Mouse (Mus musculus): ENCODE results near the gene Eif5a. TPM values are rescaled to one million over a fixed set of nuclear protein-coding genes. Genes with fewer than 3 reads are reported as not detected.
"Not testable (repeated sequence)": the region's sequence is repeated elsewhere in the genome, so short reads cannot be mapped to it uniquely, and the experiment has no call there.

Eif5a gene
- 100 to 1,000 TPM; 402 to 432 TPM for total RNA-seq (2021)
- long read RNA-seq, experiment 1, transcript Eif5a-209 (6 exons, 1,259 nt): minor isoform, 19 of 653 reads
- long read RNA-seq, experiment 1, transcript Eif5a-210 (6 exons, 1,343 nt): major isoform, 526 of 653 reads
- long read RNA-seq, experiment 1, transcript Eif5a-201 (7 exons, 1,437 nt): minor isoform, 45 of 653 reads
- long read RNA-seq, experiment 1, partial matches to known transcripts: 8 of 653 reads
- long read RNA-seq, experiment 1, other reads (novel, unspliced or antisense): 52 of 653 reads
- long read RNA-seq, experiment 2, transcript Eif5a-210 (6 exons, 1,343 nt): major isoform, 635 of 771 reads
- long read RNA-seq, experiment 2, transcript Eif5a-209 (6 exons, 1,259 nt): minor isoform, 14 of 771 reads
- long read RNA-seq, experiment 2, transcript Eif5a-201 (7 exons, 1,437 nt): minor isoform, 47 of 771 reads
- long read RNA-seq, experiment 2, partial matches to known transcripts: 59 of 771 reads
- long read RNA-seq, experiment 2, other reads (novel, unspliced or antisense): 9 of 771 reads

- peak; percentile 100 for DNase-seq
- intact Hi-C loops (cut with DNase I): no loop called here
Observed at GRCm38 (mm10) chr11:69921114-69922011, at the start of gene Eif5a. Gene Eif5a (minus strand): TSS chr11:69921958.

DNA sequence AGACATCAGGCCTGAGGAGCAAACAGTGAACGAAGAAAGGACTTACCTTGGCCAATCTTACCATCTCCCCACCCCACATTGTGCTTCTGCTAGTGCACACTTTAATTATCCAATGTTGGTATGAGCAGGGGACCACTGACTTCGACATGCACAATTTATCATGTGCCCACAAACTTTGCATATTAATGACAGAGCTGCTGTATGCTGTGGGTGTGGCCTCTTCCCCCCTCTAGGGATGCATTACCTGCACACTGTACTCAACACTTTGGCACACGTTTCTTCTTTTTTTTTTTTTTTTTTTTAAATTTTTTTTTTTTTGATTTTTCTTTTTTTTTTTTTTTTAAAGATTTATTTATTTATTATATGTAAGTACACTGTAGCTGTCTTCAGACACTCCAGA lies 49.0 kb upstream of the Eif5a start:
- intact Hi-C loops (cut with DNase I): no loop called here
- DNase-seq: no peak

GRCm38 (mm10) chr11:69970222-69970621 lies 48.5 kb upstream of the Eif5a start:
- intact Hi-C loops (cut with DNase I): no loop called here
- no peak for DNase-seq

DNA sequence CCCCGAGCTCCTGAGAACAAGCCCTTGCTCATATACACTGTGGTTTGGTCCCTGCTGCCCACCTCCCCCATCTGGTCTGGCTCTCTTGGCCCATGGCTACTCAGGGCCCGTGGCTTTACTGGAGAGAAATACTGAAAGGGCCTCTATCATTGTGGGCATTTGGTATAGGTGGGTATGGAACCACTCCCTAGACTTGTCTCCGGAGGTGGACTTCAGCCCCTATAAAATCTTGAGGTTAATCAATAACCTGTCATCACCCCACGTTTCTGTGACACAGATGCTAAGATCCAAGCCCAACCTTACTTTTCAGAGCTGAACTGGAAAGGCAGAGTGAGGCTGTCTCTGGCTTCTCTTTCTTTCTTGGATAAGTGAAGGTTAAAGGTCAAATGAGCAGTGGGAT lies 47.0 kb upstream of the Eif5a start:
- intact Hi-C loops (cut with DNase I): no loop called here
- DNase-seq: no peak

- DNase-seq: no peak
- intact Hi-C loops (cut with DNase I): no loop called here
Observed at GRCm38 (mm10) chr11:69966860-69967517, 45.2 kb upstream of the Eif5a start.

DNA sequence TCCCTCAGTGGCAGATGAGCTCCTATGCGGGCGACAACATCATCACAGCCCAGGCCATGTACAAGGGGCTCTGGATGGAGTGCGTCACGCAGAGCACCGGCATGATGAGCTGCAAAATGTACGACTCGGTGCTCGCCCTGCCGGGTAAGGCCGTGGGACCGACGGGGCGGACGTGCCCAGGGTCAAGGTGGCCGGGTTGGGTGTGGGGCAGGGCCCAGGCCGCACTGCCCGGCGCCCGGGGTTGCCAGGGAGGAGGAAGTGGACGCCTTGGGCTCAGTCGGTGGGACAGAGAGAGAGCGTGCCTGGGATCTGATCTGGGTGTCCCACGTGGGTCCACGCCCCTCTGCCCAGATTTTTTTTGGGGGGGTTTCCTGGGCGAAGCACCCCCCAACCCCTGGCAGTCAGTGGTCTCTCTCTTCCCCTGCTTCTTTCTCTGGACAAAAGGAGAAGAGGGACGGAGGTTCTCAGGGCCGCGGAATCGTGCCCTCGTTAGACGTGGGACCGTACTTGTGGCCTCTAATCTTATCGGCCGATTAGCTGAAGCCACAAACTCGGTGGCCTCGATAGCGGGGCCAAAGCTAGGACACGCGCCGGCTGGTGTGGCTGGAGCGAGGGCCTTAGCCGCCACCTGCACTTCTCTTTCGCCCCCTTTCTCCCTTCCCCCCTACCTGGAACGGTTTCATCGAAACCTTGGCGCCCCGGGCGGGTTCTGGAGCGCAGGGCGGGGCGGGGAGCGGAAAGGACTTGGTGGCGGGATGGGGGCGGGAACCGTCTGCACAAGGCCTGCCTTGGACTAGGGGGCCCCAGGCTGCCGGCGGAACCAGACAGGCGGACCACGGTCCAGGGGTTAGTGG lies 44.5 kb upstream of the Eif5a start:
- intact Hi-C loops (cut with DNase I): no loop called here
- no peak for DNase-seq

GRCm38 (mm10) chr11:69965271-69966005 lies 43.7 kb upstream of the Eif5a start:
- intact Hi-C loops (cut with DNase I): no loop called here
- no peak for DNase-seq

DNA sequence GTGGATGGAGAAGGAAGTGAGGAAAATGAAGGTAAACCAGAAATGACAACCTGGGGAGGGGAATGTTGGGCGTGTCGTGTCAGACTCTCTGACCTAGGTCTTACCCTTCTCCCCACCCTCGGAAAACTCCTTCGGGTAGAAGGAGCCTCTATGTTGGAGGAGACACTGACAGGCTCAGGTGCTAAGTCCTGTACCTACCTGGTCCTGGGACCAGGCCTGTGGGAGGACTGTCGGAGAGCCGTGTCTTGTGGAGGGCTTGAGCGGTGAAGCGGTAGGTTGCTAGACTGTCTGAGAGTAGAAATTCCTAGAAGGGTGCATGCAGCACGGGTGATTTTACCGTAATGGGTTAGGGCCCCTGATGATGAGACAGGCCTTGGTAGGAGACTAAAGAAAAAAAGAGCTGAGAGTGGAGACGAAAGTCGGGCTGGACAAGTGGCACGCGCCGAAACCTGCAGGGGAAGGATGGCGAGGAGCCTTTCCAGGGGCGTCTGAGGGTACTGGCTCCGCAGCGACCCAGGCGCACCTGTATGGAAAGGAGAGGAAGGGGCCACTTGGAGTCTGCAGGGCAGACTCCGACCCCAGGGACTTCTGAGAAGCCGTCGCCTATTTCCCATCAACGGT lies 43.0 kb upstream of the Eif5a start, which contains the start of gene Cldn7:
Gene Cldn7, plus strand, starts transcription at position 130 of the 621 bp plus-strand sequence.
- no peak for DNase-seq
- intact Hi-C loops (cut with DNase I): no loop called here

GRCm38 (mm10) chr11:69961841-69962240 lies 40.1 kb upstream of the Eif5a start:
- DNase-seq: no peak
- intact Hi-C loops (cut with DNase I): no loop called here

GRCm38 (mm10) chr11:69960616-69961015 lies 38.9 kb upstream of the Eif5a start:
- DNase-seq: no peak

GRCm38 (mm10) chr11:69956218-69956617 lies 34.5 kb upstream of the Eif5a start:
- no peak for DNase-seq
- intact Hi-C loops (cut with DNase I): no loop called here

More at GRCm38 (mm10) chr11:69960616-69961015, 38.9 kb upstream of the Eif5a start:
- intact Hi-C loops (cut with DNase I): no loop called here

- DNase-seq; intact Hi-C loops (cut with DNase I): not testable (repeated sequence)
Observed at GRCm38 (mm10) chr11:69955618-69956017, 33.9 kb upstream of the Eif5a start.

DNA sequence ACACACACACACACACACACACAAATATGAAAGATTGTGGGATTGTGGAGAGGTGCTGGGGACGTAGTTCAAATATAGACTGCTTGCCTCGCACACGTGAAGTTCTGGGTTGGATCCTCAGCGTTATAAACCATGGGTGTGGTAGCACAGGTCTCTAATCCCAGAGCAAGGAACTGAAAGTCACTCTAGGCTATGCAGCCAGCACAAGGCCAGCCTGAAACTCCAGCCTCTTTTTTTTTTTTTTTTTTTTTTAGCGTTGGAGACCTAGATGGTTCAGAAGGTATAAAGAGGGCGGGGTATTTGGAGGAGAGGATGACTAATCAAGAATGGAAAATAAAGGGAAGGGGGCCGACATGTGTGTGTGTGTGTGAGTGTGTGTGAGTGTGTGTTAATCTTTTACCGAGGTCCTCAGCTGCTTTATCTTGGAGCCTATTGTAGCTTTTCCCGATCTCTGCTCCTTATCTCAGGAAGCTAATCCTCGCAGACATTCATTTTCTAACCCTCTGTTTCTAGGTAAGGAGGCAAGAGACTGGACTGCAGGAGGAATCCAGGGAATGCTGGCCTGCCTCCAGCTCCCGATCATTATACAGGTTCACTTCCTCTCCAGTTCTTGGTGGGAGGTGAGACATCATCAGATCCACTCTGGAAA lies 31.6 kb upstream of the Eif5a start:
- DNase-seq: no peak
- intact Hi-C loops (cut with DNase I): no loop called here

DNA sequence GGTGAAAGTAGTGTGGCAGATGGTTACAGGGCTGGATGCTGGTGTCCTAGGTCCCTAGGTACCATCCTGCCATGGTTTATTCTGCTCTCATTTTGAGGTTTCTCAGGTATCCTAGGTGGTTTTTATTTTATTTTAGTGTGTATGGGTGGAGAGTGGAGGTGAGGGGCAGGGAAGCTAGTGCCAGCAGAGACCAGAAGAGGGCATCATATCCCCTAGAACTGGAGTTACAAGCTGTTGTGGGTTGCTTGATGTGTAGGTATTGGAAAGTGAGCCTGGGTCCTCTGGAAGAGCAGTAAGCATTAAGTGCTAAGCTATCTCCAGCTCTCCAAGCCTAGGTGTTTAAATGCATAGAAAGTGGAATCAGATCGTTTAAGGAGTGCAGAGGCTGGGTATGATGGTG lies 30.5 kb upstream of the Eif5a start:
- intact Hi-C loops (cut with DNase I): no loop called here
- no peak for DNase-seq

DNA sequence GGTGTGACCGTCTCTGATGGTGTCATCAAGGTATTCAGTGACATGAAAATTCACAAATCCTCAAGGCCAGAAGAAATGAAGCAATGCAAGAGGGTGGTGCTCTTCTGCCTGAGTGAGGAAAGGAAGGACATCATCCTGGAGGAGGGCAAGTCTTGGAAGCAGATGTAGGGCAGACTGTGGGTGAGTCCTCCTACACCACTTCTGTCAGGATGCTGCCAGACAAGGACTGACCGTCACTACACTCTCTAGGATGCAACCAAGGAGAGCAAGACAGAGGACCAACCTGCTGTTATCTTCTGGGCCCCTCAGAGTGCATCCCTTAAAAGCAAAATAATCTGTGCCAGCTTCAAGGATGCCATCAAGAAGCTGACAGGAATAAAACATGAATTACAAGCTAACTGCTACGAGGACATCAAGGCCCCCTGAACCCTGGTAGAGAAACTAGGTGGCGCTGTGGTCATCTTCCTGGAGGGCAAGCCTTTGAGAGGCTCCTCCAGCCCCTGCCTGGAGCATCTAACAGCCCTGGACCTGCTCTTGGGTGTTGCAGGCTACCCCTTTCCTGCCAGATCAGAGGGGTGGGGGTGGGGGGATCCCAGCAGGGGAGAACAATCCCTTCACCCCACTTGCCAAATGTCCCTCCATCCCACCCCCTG lies 29.2 kb upstream of the Eif5a start:
- intact Hi-C loops (cut with DNase I): no loop called here

DNA sequence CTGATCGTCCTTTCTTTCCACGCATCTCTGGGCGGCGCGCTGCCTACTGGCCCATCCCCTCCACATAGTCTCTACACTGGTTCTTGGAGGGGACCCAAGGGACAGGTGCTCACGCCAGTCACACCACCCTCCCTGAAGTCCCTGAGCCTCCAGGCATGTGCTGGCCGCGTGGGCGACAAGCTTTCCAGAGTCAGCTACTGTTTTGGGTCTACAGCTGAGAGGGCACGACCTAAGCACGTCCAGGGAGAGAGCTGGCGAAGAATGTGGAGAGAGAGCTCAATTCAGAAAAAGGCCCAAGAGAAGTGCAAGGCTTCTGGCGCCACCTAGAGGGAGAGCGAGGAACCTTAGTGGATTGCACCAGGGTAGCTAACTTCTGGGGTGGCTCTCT lies 27.0 kb upstream of the Eif5a start:
- intact Hi-C loops (cut with DNase I): loop anchor here (1.0 kb wide), 1 partner anchor 14 kb away; no protein-coding TSS in a partner anchor
- DNase-seq: peak; percentile 86 to 89

More for the DNA sequence above, 29.2 kb upstream of the Eif5a start:
- DNase-seq: no peak

GRCm38 (mm10) chr11:69948066-69948762 lies 26.5 kb upstream of the Eif5a start, which contains the start of gene Slc2a4:
Gene Slc2a4 (minus strand): TSS chr11:69948188.
- intact Hi-C loops (cut with DNase I): no loop called here
- DNase-seq: peak; percentile 89 to 93

Data from gastrocnemius, postnatal 36 days (tissue).